Mouse (Mus musculus): ENCODE measurements around the gene AC140267.1.

Gene AC140267.1

DNA sequence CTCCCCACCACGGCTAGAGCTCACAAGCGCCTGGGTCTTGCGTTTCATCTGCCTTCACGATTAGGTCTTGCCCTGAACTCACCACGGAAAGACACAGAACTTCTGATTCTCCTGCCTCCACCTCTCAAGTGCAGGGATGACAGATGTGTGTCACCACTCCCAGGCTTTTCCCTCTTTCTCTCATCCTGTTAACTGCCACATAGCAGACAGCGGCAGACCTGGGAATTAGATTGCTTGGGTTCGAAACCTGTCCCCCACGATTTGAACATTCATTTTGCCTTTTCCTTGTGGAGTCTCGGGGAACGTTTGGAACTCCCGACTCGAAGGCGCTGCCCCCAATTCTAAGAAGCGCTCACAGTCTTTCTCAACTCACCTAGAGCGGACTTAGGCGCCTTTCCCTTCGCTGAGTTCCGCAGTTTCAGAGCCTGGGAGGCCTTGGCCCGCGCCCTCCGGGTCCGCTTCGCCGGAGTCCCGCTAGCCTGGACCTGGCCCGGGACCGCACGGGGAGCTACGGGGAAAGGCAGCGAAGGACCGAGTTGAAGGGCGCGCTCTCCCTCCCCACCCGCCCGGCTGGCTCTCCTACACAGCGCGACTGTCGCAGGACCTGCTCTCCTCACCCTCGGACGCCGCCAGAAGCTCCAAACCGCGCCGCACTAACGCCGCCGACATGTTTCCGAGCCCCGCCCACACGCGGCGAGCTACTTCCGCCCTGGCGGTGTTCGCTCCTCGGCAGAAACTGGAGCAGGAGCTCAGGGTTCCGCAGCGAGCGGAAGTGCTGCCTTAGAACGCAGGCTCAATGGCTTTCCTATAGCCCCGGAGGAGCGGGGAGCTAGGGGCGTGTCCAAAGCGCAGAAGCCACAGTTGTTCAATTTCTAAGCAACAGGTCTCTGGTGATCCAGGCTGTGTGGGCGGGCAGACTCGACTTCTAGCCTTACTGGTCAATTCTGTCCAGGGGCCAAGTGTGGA is 28.3 kb downstream of the AC140267.1 start, which contains the start of gene Rps19bp1:
Gene Rps19bp1, minus strand, starts transcription at position 706 of the 966 bp plus-strand sequence.
- peak; percentile 76 to 79 for DNase-seq (ENCODE audit: low spot score in 2 of 2)

DNA sequence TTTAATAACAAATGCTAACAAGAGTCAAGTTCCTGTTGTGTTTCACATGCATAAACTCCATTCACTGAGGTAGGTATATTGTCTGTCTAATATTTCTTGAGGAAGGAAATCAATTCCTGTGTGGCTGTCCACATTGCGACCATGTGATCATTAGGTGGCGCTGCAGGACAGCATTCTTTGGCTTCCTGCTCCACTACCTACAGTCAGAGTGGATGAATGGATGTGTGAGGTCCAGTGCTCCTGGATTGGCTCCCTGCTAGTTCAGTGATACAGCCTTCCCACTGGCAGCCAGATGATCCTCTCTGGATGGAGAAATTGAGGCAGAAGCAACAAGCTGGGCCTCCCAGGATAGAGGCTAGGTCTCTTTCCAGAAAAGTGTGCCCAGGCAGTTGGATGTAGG is 30.6 kb downstream of the AC140267.1 start:
- DNase-seq (ENCODE audit: low spot score in 2 of 2): peak in 1 of 2 experiments; percentile 50

DNA sequence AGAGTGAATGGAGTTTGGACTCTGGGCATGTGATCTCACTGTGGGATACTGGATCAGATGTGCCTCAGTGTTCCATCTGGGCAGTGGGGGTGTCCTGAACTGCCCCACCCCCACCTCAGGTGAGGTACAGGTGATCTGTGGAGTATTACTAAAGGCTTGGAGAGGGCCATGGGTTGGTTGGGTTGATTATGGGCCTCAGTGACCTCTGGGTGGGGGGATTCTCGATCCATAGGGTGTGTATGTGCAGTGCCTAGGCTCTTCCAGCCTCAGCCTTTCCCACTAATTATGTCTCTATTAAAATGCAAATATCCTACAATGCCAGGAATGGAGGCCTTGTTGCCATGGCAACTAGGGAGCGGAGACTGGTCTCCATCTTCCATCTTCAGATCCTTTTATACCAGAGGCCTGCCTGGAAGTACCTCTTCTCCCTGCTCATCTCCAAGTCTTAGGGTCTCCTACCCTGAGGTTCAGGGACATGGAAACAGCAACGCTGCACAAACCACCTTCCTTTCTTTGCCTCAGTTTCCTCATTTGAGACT is 36.3 kb downstream of the AC140267.1 start:
- DNase-seq (ENCODE audit: low spot score in 2 of 2): no peak

DNA sequence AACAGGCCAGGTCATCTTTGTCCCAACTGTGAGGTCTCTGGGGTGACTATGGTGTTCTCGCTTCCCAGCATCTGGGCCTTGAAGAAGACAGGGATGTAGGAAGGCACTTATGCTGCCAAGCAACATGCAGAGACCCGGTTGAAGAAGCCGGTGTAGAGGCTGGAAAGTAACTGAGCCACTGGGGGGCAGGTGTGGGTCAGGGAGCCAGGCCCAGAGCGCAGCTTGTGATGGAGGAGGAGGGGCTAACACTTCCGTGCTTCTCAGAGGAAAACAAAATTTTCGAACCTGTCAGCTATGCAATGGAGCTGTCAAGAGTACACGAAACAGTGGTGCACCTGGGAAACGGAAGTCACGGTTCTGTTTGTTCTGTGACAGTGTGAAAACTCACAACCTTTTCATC is 41.5 kb downstream of the AC140267.1 start:
- no peak for DNase-seq (ENCODE audit: low spot score in 2 of 2)

DNA sequence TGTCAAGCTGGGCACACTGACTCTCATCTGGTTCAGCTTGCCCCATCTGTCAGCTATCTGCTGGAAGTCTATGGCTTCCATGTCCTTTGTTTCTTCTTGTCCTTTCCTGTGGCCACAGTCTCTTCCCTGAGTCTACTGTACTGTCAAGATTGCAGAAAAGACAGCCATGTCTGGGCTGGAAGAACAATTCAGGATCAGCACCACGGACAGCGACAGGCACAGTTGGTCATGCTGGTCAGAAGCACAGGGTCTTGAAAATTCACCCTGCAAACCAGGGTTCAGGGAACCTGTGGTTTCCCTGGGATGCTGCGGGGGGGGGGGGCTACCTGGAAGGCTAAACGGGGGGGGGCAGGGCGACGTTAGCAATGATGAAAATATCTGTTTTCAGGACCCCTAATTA is 42.0 kb downstream of the AC140267.1 start:
- no peak for DNase-seq (ENCODE audit: low spot score in 2 of 2)

- DNase-seq (ENCODE audit: low spot score in 2 of 2): no peak
Observed at GRCm38 (mm10) chr15:80278121-80278759, 42.6 kb downstream of the AC140267.1 start.

DNA sequence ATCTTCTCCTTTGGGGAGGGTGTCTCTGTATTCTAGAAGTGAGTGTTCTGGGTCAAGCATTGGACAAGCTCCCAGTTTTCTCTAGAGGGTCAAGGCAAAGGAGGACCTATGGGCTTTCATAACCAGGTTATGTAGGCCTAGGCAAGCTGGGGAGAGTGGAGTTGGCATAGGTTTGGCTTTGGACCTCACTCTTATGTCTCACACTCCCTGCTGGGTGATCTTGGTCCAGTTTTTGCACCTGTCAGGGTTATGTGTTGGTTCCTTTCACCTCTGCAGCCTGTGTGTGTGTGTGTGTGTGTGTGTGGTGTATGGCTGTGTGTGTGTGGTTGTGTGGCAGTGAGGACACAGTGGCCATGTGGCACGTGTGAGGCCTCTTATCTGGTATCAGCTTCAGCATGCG is 43.4 kb downstream of the AC140267.1 start:
- no peak for DNase-seq (ENCODE audit: low spot score in 2 of 2)

GRCm38 (mm10) chr15:80280646-80281045 is 45.0 kb downstream of the AC140267.1 start:
- DNase-seq (ENCODE audit: low spot score in 2 of 2): no peak

Data from urinary bladder, adult 18-20 months (tissue).